Mouse (Mus musculus): ENCODE data around the gene Rbm20. TPM values are rescaled to one million over a fixed set of nuclear protein-coding genes. Genes with fewer than 3 reads are reported as not detected.

Rbm20 gene
- total and polyA plus RNA-seq, 3 experiments, result 143 to 231 (median 194) TPM

- H3K27ac ChIP-seq, result no peak overlapping the region
- H3K79me2 ChIP-seq (replicated peaks; ENCODE audit: control insufficient read depth, insufficient read depth, low read length), result no peaks in the 10 kb centered on the region
- peaks cover 13% of the 10 kb centered on the region for H3K36me3 ChIP-seq (ENCODE audit: control insufficient read depth, insufficient read depth, low read length)
- TF ChIP-seq POLR2A (IDR thresholded peaks at IDR 0.05; ENCODE audit: insufficient read depth, low read depth, low read length) (no peak), EP300 (IDR thresholded peaks at IDR 0.05; ENCODE audit: insufficient read depth, low read depth, low read length) (no peak), CTCF (IDR thresholded peaks at IDR 0.05) (no peak)
- H3K27me3 ChIP-seq (ENCODE audit: control insufficient read depth, insufficient read depth, low read length), result no peaks in the 10 kb centered on the region
- H3K4me3 ChIP-seq, result no peak overlapping the region
- no peak overlapping the region for H3K9ac ChIP-seq (ENCODE audit: low read depth, low read length)
- H3K4me1 ChIP-seq (ENCODE audit: control insufficient read depth, insufficient read depth, low read length), result peaks cover 5% of the 10 kb centered on the region
- peak in 1 of 2 experiments; percentile 1 for DNase-seq
- WGBS, result 74% methylated on average over 8 of the region's 8 CpGs
- intact Hi-C loops (cut with DNase I), result loop anchor here (10.0 kb wide), 1 partner anchor 189 kb away; no protein-coding TSS in a partner anchor
These were observed 156.8 kb downstream of the Rbm20 start for GRCm38 (mm10) chr19:53833745-53834369.

DNA sequence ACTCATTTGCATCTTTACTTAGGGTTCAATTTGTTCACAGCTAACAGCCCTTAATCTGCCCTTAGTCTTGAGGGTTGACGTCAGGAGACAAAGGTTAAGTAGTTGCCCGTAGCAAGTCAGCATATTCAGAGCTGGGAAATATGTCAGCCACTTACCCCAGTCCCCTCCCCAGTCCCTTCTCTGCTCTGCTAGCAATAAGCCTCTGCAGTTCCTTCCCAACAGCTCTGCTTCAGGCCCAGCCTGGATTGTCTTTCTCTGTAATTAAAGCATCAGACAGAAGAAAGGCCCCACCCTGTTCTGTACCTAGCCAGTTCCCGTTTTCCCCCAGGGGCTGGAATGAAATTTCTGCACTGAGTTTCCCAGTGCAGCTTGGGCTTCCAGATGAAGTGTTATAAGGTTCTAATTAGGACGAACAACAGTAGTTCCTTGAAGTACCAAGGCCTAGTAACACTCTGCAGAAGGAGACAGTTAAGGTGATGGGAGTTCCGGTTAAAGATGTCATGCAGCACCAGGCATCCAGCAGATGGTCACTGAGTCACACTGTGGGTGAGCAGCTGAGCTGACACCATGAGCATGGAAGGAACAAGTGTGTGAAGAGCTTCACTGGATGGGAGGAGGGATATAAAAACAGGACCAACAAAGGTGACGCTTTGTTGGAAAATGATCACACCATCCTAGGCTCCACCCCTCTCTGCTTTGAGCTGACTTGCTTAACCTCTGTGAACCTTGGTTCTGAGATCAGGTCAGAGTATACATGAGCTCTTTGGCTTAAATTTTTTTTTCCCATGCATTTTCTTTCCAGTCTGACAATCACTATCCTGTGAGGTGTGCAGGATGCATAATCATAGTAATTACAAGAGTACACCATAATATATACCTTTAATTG is 159.7 kb downstream of the Rbm20 start:
- Histone ChIP-seq H3K4me1 (ENCODE audit: control insufficient read depth, insufficient read depth, low read length) (no peaks in the 10 kb centered on the region), H3K27me3 (ENCODE audit: control insufficient read depth, insufficient read depth, low read length) (no peaks in the 10 kb centered on the region), H3K79me2 (replicated peaks; ENCODE audit: control insufficient read depth, insufficient read depth, low read length) (no peaks in the 10 kb centered on the region), H3K9ac (ENCODE audit: low read depth, low read length) (no peak overlapping the region), H3K27ac (no peak overlapping the region), H3K4me3 (no peak overlapping the region), H3K36me3 (ENCODE audit: control insufficient read depth, insufficient read depth, low read length) (peaks cover 7% of the 10 kb centered on the region)
- no peak for TF ChIP-seq CTCF (IDR thresholded peaks at IDR 0.05)
- TF ChIP-seq EP300 (IDR thresholded peaks at IDR 0.05; ENCODE audit: insufficient read depth, low read depth, low read length), result no peak
- no peak for TF ChIP-seq POLR2A (IDR thresholded peaks at IDR 0.05; ENCODE audit: insufficient read depth, low read depth, low read length)
- DNase-seq, result peak in 1 of 2 experiments; percentile 6
- 57% methylated on average over 6 of the region's 6 CpGs for WGBS
- intact Hi-C loops (cut with DNase I), result loop anchor here (5.0 to 10.0 kb wide), 2 partner anchors 105 to 192 kb away; partner anchors contain the start of genes Bbip1 and Shoc2

GRCm38 (mm10) chr19:53838850-53839249 is 161.7 kb downstream of the Rbm20 start:
- TF ChIP-seq POLR2A (IDR thresholded peaks at IDR 0.05; ENCODE audit: insufficient read depth, low read depth, low read length) (0 out of 2 replicates have a peak, but pooled peaks have one; percentile 8), EP300 (IDR thresholded peaks at IDR 0.05; ENCODE audit: insufficient read depth, low read depth, low read length) (no peak), CTCF (IDR thresholded peaks at IDR 0.05) (peak; percentile 57)
- no peaks in the 10 kb centered on the region for H3K79me2 ChIP-seq (replicated peaks; ENCODE audit: control insufficient read depth, insufficient read depth, low read length)
- WGBS, result 40% methylated on average over 9 of the region's 9 CpGs
- peak overlapping the region; percentile 26; the same call in 1 of the 2 replicates for H3K27ac ChIP-seq
- intact Hi-C loops (cut with DNase I), result loop anchor here (5.0 to 10.0 kb wide), 2 partner anchors 103 to 194 kb away; partner anchors contain the start of genes Bbip1 and Shoc2
- no peak overlapping the region for H3K4me3 ChIP-seq
- peaks cover 5% of the 10 kb centered on the region for H3K36me3 ChIP-seq (ENCODE audit: control insufficient read depth, insufficient read depth, low read length)
- no peaks in the 10 kb centered on the region for H3K4me1 ChIP-seq (ENCODE audit: control insufficient read depth, insufficient read depth, low read length)
- H3K9ac ChIP-seq (ENCODE audit: low read depth, low read length), result no peak overlapping the region
- DNase-seq, result peak; percentile 30 to 36
- H3K27me3 ChIP-seq (ENCODE audit: control insufficient read depth, insufficient read depth, low read length), result no peaks in the 10 kb centered on the region

- intact Hi-C loops (cut with DNase I), result loop anchor here (5.0 to 10.0 kb wide), 3 partner anchors 87 to 195 kb away; partner anchors contain the start of genes Bbip1 and Shoc2
- no peaks in the 10 kb centered on the region for H3K79me2 ChIP-seq (replicated peaks; ENCODE audit: control insufficient read depth, insufficient read depth, low read length)
- no peak overlapping the region; the same call in 1 of the 2 replicates for H3K27ac ChIP-seq
- no peaks in the 10 kb centered on the region for H3K27me3 ChIP-seq (ENCODE audit: control insufficient read depth, insufficient read depth, low read length)
- TF ChIP-seq POLR2A (IDR thresholded peaks at IDR 0.05; ENCODE audit: insufficient read depth, low read depth, low read length), result no peak
- TF ChIP-seq CTCF (IDR thresholded peaks at IDR 0.05), result no peak
- TF ChIP-seq EP300 (IDR thresholded peaks at IDR 0.05; ENCODE audit: insufficient read depth, low read depth, low read length), result no peak
- 60% methylated on average over 6 of the region's 6 CpGs for WGBS
- peak in 1 of 2 experiments; percentile 17 for DNase-seq
- H3K4me1 ChIP-seq (ENCODE audit: control insufficient read depth, insufficient read depth, low read length), result no peaks in the 10 kb centered on the region
- H3K4me3 ChIP-seq, result no peak overlapping the region
- peaks cover 5% of the 10 kb centered on the region for H3K36me3 ChIP-seq (ENCODE audit: control insufficient read depth, insufficient read depth, low read length)
- no peak overlapping the region for H3K9ac ChIP-seq (ENCODE audit: low read depth, low read length)
These were observed 162.7 kb downstream of the Rbm20 start for GRCm38 (mm10) chr19:53839837-53840236.

DNA sequence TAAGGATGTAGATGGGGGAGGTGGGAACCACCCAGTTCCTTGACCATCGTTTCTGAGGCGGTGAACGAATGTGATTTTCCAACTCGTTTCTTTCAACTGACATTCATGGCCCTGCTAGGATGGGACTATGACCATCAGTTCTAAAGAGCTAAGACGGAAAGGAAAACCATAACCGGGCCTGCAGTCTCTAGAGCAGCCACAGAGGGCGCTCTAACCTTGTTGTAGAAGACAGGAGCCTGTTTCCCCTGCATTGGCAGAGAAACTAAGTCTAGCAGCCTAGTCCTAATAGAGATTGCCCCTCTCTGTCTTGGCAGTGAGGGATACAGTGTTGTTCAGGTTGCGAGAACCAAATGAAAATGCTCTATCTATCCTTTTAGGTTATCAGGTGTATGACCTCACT is 164.8 kb downstream of the Rbm20 start:
- Histone ChIP-seq H3K36me3 (ENCODE audit: control insufficient read depth, insufficient read depth, low read length) (peaks cover 8% of the 10 kb centered on the region), H3K79me2 (replicated peaks; ENCODE audit: control insufficient read depth, insufficient read depth, low read length) (no peaks in the 10 kb centered on the region), H3K9ac (ENCODE audit: low read depth, low read length) (no peak overlapping the region), H3K27ac (no peak overlapping the region), H3K4me3 (no peak overlapping the region), H3K27me3 (ENCODE audit: control insufficient read depth, insufficient read depth, low read length) (no peaks in the 10 kb centered on the region), H3K4me1 (ENCODE audit: control insufficient read depth, insufficient read depth, low read length) (peaks cover 2% of the 10 kb centered on the region)
- 65% methylated on average over 8 of the region's 8 CpGs for WGBS
- no peak for DNase-seq
- peak; percentile 76 for TF ChIP-seq CTCF (IDR thresholded peaks at IDR 0.05)
- no peak for TF ChIP-seq EP300 (IDR thresholded peaks at IDR 0.05; ENCODE audit: insufficient read depth, low read depth, low read length)
- TF ChIP-seq POLR2A (IDR thresholded peaks at IDR 0.05; ENCODE audit: insufficient read depth, low read depth, low read length), result no peak
- intact Hi-C loops (cut with DNase I), result loop anchor here (5.0 kb wide), 1 partner anchor 85 kb away; no protein-coding TSS in a partner anchor

Data from heart, adult 2 months (tissue).